Mouse (Mus musculus): ENCODE results near the gene Rbfox3.

DNA sequence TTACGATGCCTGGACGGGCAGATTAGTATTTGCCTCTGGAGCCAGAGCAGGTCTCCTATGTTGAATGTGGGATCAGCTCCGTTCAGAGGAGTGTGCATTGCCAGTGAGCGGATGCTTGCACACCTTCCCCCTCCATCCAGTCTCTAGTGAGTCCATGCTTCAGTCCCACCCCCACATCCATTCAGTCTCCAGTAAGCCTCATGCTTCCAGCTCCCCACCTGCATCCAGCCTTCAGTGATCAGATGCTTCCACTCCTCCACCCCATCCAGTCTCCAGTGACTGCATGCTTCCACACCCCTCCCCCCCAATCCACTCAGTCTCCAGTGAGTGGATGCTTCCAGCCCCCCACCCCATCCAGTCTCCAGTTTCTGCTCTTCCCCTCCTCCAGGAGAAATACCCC, 297.3 kb downstream of the Rbfox3 start:
- no peak for TF ChIP-seq CTCF (IDR thresholded peaks at IDR 0.05; ENCODE audit: extremely low read depth, insufficient read length, insufficient replicate concordance, low read depth, low read length)
- TF ChIP-seq POLR2A (IDR thresholded peaks at IDR 0.05; ENCODE audit: low read depth, low read length) = no peak

Measured in small intestine, adult 2 months (tissue).